Mouse (Mus musculus): ENCODE results near the gene Hkdc1.

GRCm38 (mm10) chr10:62410943-62411342 lies 11.3 kb downstream of the Hkdc1 start:
- TF ChIP-seq POLR2A (IDR thresholded peaks at IDR 0.05; ENCODE audit: insufficient read length, low read depth) (no peak), TCF12 (IDR thresholded peaks at IDR 0.05; ENCODE audit: insufficient read depth, poor library complexity, severe bottlenecking) (no peak), USF1 (IDR thresholded peaks at IDR 0.05; ENCODE audit: low read depth) (no peak), CEBPB (IDR thresholded peaks at IDR 0.05; ENCODE audit: insufficient read depth, poor library complexity, severe bottlenecking) (no peak), MAX (IDR thresholded peaks at IDR 0.05; ENCODE audit: low read depth) (no peak), MYOG (IDR thresholded peaks at IDR 0.05; ENCODE audit: control insufficient read depth in 1 of 3, insufficient read depth in 1 of 3, insufficient read length in 2 of 3, low read depth in 2 of 3) (no peak), E2F4 (IDR thresholded peaks at IDR 0.05; ENCODE audit: insufficient read depth) (no peak), POLR2AphosphoS2 (IDR thresholded peaks at IDR 0.05; ENCODE audit: insufficient read length, low read depth) (no peak)
